Mouse (Mus musculus) limb, embryonic 12.5 days (tissue): ENCODE measurements around the gene 4933421I07Rik. TPM values are rescaled to one million over a fixed set of nuclear protein-coding genes. Genes with fewer than 3 reads are reported as not detected.

ENCODE experiments used
- ATAC-seq: fragments of 200-750 bp; cut with Nextera tagmentation; 2 replicates; pipeline ENCODE4 v1.8.0; 2017; ENCODE audit warnings: low read depth, moderate TSS enrichment; ENCODE audit not compliant: insufficient number of reproducible peaks, insufficient read depth, low FRiP score, low TSS enrichment
- H3K27ac ChIP-seq: fragments of 300-500 bp; sonication (generic); 2 replicates; pipeline ENCODE4 v1.5.1; 2016; ENCODE audit warnings: mild to moderate bottlenecking, moderate library complexity
- H3K27me3 ChIP-seq: fragments of 300-500 bp; sonication (generic); 2 replicates; pipeline ENCODE4 v1.6.1; 2016; ENCODE audit warnings: mild to moderate bottlenecking, moderate library complexity
- H3K36me3 ChIP-seq: fragments of 300-500 bp; sonication (generic); 2 replicates; pipeline ENCODE4 v1.6.1; 2016; ENCODE audit warnings: mild to moderate bottlenecking, moderate library complexity
- H3K4me1 ChIP-seq: fragments of 300-500 bp; sonication (generic); replicated peaks from 2 replicates; pipeline ENCODE4 v1.6.1; 2016
- H3K4me2 ChIP-seq: fragments of 300-500 bp; sonication (generic); 2 replicates; pipeline ENCODE4 v1.6.1; 2016; ENCODE audit warnings: mild to moderate bottlenecking, moderate library complexity
- H3K4me3 ChIP-seq: fragments of 300-500 bp; sonication (generic); replicated peaks from 2 replicates; pipeline ENCODE4 v1.5.1; 2016; ENCODE audit warnings: mild to moderate bottlenecking
- H3K9ac ChIP-seq: fragments of 300-500 bp; sonication (generic); replicated peaks from 2 replicates; pipeline ENCODE4 v1.6.1; 2016; ENCODE audit warnings: mild to moderate bottlenecking, moderate library complexity
- H3K9me3 ChIP-seq: fragments of 300-500 bp; sonication (generic); 2 replicates; pipeline ENCODE4 v1.6.1; 2016; ENCODE audit warnings: mild to moderate bottlenecking, moderate library complexity
- WGBS: fragments of 180-500 bp; shearing (Covaris S2); methylation state at CpG from one replicate; pipeline ENCODE4 v1.1.7; 2016; 5-methylcytosine and 5-hydroxymethylcytosine counted together
- polyA plus RNA-seq: library from polyadenylated mRNA; unstranded; fragments of >200 nt; fragmentation: Nextera tagmentation; extraction: Ambion mirVana; gene quantifications from 2 replicates; pipeline ENCODE4 v1.2.1, GENCODE M21; 2016

4933421I07Rik gene
- polyA plus RNA-seq = not detected in 2 replicates

GRCm38 (mm10) chr7:42447850-42448249 is at the start of gene 4933421I07Rik:
TSS of gene 4933421I07Rik (minus strand) at chr7:42448120.
- Histone ChIP-seq H3K36me3 (no peaks in the 10 kb centered on the region), H3K4me3 (no peak within 1 kb of the TSS), H3K9ac (no peak within 1 kb of the TSS), H3K27ac (no peak within 1 kb of the TSS), H3K27me3 (no peaks in the 10 kb centered on the region), H3K4me1 (no peaks in the 10 kb centered on the region), H3K4me2 (no peak within 1 kb of the TSS), H3K9me3 (peaks cover 64% of the 10 kb centered on the region)
- no peak for ATAC-seq
- WGBS = 78% methylated on average over 5 of the region's 5 CpGs

- ATAC-seq = no peak
- Histone ChIP-seq H3K27me3 (no peaks in the 10 kb centered on the region), H3K4me3 (no peak overlapping the region), H3K4me2 (no peak overlapping the region), H3K36me3 (peaks cover 64% of the 10 kb centered on the region), H3K9ac (no peak overlapping the region), H3K9me3 (peaks cover 22% of the 10 kb centered on the region), H3K4me1 (no peaks in the 10 kb centered on the region), H3K27ac (no peak overlapping the region)
- WGBS = 91% methylated on average over 9 of the region's 9 CpGs
These were observed 49.4 kb upstream of the 4933421I07Rik start for GRCm38 (mm10) chr7:42497356-42497755.

- WGBS = 88% methylated on average over 1 of the region's 1 CpGs
- Histone ChIP-seq H3K9ac (no peak overlapping the region), H3K9me3 (peaks cover 22% of the 10 kb centered on the region), H3K4me2 (no peak overlapping the region), H3K4me3 (no peak overlapping the region), H3K36me3 (peaks cover 60% of the 10 kb centered on the region), H3K27ac (no peak overlapping the region), H3K27me3 (no peaks in the 10 kb centered on the region), H3K4me1 (no peaks in the 10 kb centered on the region)
- ATAC-seq = no peak
These were observed 48.3 kb upstream of the 4933421I07Rik start for GRCm38 (mm10) chr7:42496202-42496601.

GRCm38 (mm10) chr7:42490859-42491258 is 42.9 kb upstream of the 4933421I07Rik start:
- no peak overlapping the region for H3K27ac ChIP-seq
- H3K27me3 ChIP-seq = no peaks in the 10 kb centered on the region
- 91% methylated on average over 5 of the region's 5 CpGs for WGBS
- ATAC-seq = no peak
- peaks cover 16% of the 10 kb centered on the region; the same call in 1 of the 2 replicates for H3K9me3 ChIP-seq
- no peaks in the 10 kb centered on the region for H3K4me1 ChIP-seq
- H3K9ac ChIP-seq = no peak overlapping the region
- H3K4me2 ChIP-seq = no peak overlapping the region
- no peak overlapping the region for H3K4me3 ChIP-seq
- peaks cover 48% of the 10 kb centered on the region for H3K36me3 ChIP-seq

- ATAC-seq = no peak
- Histone ChIP-seq H3K27ac (no peak overlapping the region), H3K4me3 (no peak overlapping the region), H3K27me3 (no peaks in the 10 kb centered on the region), H3K4me1 (no peaks in the 10 kb centered on the region), H3K4me2 (no peak overlapping the region), H3K9me3 (peaks cover 16% of the 10 kb centered on the region; the same call in 1 of the 2 replicates), H3K9ac (no peak overlapping the region), H3K36me3 (peaks cover 51% of the 10 kb centered on the region)
- WGBS = 91% methylated on average over 4 of the region's 4 CpGs
These were observed 42.4 kb upstream of the 4933421I07Rik start for GRCm38 (mm10) chr7:42490358-42490757.

DNA sequence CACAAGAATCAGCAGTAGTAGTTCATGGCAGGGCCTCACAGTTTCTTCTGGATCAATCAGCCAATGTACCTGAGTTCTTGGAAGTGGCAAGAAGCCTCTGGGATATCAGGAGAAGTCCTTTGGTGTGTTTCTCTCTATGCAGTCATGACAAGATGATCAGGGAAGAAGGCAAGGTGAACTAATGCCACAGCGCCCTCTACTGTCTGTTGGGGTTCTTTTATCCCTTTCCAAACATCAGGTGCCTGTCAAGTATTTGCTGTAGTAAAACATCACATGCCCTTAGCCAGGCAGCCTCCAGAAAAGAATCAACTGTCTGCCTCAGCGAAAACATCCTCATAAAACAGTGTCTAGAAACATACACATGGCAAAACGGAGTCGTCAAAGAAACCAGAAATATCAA is 6.7 kb upstream of the 4933421I07Rik start:
- ATAC-seq = no peak
- H3K9ac ChIP-seq = no peak overlapping the region
- H3K36me3 ChIP-seq = no peaks in the 10 kb centered on the region
- H3K4me2 ChIP-seq = no peak overlapping the region
- WGBS = 70% methylated on average over 4 of the region's 4 CpGs
- no peak overlapping the region for H3K27ac ChIP-seq
- no peaks in the 10 kb centered on the region for H3K27me3 ChIP-seq
- H3K4me1 ChIP-seq = no peaks in the 10 kb centered on the region
- peaks cover 37% of the 10 kb centered on the region; the same call in 1 of the 2 replicates for H3K9me3 ChIP-seq
- H3K4me3 ChIP-seq = no peak overlapping the region

DNA sequence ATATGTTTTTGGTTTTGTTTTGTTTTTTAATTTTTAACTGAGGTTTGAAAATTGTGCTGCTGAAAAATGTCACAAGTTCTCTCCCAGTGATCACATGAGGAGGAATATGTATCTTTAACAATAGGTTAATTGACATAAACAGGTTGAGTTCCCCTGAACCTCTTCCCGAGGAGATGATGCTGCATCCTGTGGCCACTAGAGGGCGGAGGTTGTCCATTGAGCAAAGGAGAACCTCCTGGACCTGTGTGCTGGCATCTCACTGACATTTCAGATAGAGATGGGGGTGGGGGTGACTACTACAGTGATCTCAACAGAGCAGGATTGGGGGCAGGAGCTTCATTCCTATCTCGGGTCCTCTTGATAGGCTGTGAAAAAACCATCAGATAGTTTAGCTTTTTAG is 2.7 kb upstream of the 4933421I07Rik start:
- peaks cover 61% of the 10 kb centered on the region for H3K9me3 ChIP-seq
- 33% methylated on average over 3 of the region's 3 CpGs for WGBS
- H3K36me3 ChIP-seq = no peaks in the 10 kb centered on the region
- H3K4me2 ChIP-seq = no peak overlapping the region
- H3K9ac ChIP-seq = no peak overlapping the region
- ATAC-seq = no peak
- H3K27me3 ChIP-seq = no peaks in the 10 kb centered on the region
- no peaks in the 10 kb centered on the region for H3K4me1 ChIP-seq
- no peak overlapping the region for H3K4me3 ChIP-seq
- no peak overlapping the region for H3K27ac ChIP-seq

DNA sequence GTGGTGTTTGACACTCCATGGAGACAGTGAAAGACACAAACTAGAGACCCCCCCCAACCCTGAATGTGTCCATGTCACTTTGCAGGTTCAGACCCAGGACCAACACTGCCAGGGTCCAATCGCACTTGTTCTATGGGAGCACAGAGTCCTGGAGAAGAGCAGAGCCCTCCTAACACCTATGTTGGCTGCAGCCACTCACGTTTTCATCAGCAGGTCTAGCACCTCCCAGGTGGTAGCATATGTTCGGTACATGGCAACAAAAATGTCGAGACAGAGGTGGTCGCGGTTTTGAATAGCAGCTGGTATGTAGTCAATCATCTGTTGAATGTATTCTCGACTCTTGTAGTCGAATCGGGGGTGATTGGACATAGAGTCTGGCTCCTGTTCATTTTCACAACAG is 568 bp downstream of the 4933421I07Rik start:
- H3K4me2 ChIP-seq = no peak overlapping the region
- 86% methylated on average over 9 of the region's 9 CpGs for WGBS
- ATAC-seq = no peak

More for the DNA sequence above, 568 bp downstream of the 4933421I07Rik start:
- Histone ChIP-seq H3K4me1 (no peaks in the 10 kb centered on the region), H3K9ac (no peak overlapping the region), H3K36me3 (no peaks in the 10 kb centered on the region), H3K4me3 (no peak overlapping the region), H3K9me3 (peaks cover 67% of the 10 kb centered on the region), H3K27ac (no peak overlapping the region), H3K27me3 (no peaks in the 10 kb centered on the region)

Other genes starting within 250 kb of the 4933421I07Rik start
- gene Vmn2r61, start 188.1 kb downstream of the 4933421I07Rik start, polyA plus RNA-seq = not detected in 2 replicates
- 14.7 and 16.5 TPM in 2 replicates for gene Zfp141, start 57.6 kb upstream of the 4933421I07Rik start, polyA plus RNA-seq
- gene Gm21028, start 130.5 kb upstream of the 4933421I07Rik start, polyA plus RNA-seq = not detected in 2 replicates
- gene Zfp977, start 144.4 kb upstream of the 4933421I07Rik start, polyA plus RNA-seq = 2.2 and 2.6 TPM in 2 replicates
- gene Zfp976, start 194.5 kb upstream of the 4933421I07Rik start, polyA plus RNA-seq = 4.9 and 5.5 TPM in 2 replicates
- 10.4 and 12.0 TPM in 2 replicates for gene Zfp975, start 244.6 kb upstream of the 4933421I07Rik start, polyA plus RNA-seq